Mouse (Mus musculus) adrenal gland, adult 2 months (tissue): ENCODE data around the gene Sync. TPM values are rescaled to one million over a fixed set of nuclear protein-coding genes. Genes with fewer than 3 reads are reported as not detected.

Experiments used
- microRNA-seq, 2 experiments: library from miRNA; unstranded; fragments of <30 nt; microRNA quantifications; one replicate each; pipeline ENCODE4 v1.2.0; 2021
- polyA plus RNA-seq: library from polyadenylated mRNA; depleted of rRNA; stranded (reverse); fragments of >200 nt; gene quantifications from 2 replicates; pipeline ENCODE4 v1.2.3, GENCODE M21; 2012; rRNA removed
- total RNA-seq, 2 experiments: library from RNA; stranded (reverse); gene quantifications; 2 replicates each; pipeline ENCODE4 v1.2.3; 2021

The Sync gene
- total and polyA plus RNA-seq, 3 experiments = 0.11 to 0.97 (median 0.66) TPM

Small RNA genes within 50 kb of the gene (microRNA-seq; reads per million reads assigned to microRNA genes)
- 0 reads per million in 2 experiments for gene Gm22994

Other genes starting within 250 kb of the Sync start
- 10 to 100 TPM; 33.4 to 39.6 TPM for gene Rnf19b, start 229.3 kb upstream of the Sync start, total RNA-seq
- 69.1 and 74.7 TPM in 2 replicates for gene Rnf19b, start 229.3 kb upstream of the Sync start, polyA plus RNA-seq
- not detected for gene Tmem54, start 182.1 kb upstream of the Sync start, total RNA-seq
- not detected in 2 replicates for gene Tmem54, start 182.1 kb upstream of the Sync start, polyA plus RNA-seq
- 1 to 10 TPM in 1 of 2 experiments, under 1 TPM in 1; 0.66 to 1.1 TPM for gene Hpca, start 165.6 kb upstream of the Sync start, total RNA-seq
- 1.4 and 2.6 TPM in 2 replicates for gene Hpca, start 165.6 kb upstream of the Sync start, polyA plus RNA-seq
- gene Fndc5, start 150.6 kb upstream of the Sync start, total RNA-seq = 1 to 10 TPM; 3.1 to 7.4 TPM
- gene Fndc5, start 150.6 kb upstream of the Sync start, polyA plus RNA-seq = 2.6 and 5.7 TPM in 2 replicates
- gene S100pbp, start 97.9 kb upstream of the Sync start, total RNA-seq = 10 to 100 TPM; 21.1 to 21.4 TPM
- 6.4 and 7.5 TPM in 2 replicates for gene S100pbp, start 97.9 kb upstream of the Sync start, polyA plus RNA-seq
- 10 to 100 TPM; 84.8 to 98.6 TPM for gene Yars, start 97.9 kb upstream of the Sync start, total RNA-seq
- gene Yars, start 97.9 kb upstream of the Sync start, polyA plus RNA-seq = 7.2 and 11.2 TPM in 2 replicates
- gene C77080, start 26.2 kb upstream of the Sync start, total RNA-seq = 10 to 100 TPM; 15.5 to 30.5 TPM
- 20.4 and 21.3 TPM in 2 replicates for gene C77080, start 26.2 kb upstream of the Sync start, polyA plus RNA-seq
- gene Rbbp4, start 47.8 kb downstream of the Sync start, total RNA-seq = 100 to 1,000 TPM; 116 to 144 TPM
- 9.7 and 10.4 TPM in 2 replicates for gene Rbbp4, start 47.8 kb downstream of the Sync start, polyA plus RNA-seq
- 10 to 100 TPM; 42.7 to 48.4 TPM for gene Zbtb8os, start 48.1 kb downstream of the Sync start, total RNA-seq
- gene Zbtb8os, start 48.1 kb downstream of the Sync start, polyA plus RNA-seq = 4.1 and 5.3 TPM in 2 replicates
- gene Zbtb8a, start 90.5 kb downstream of the Sync start, total RNA-seq = 1 to 10 TPM; 6.1 to 6.4 TPM
- 2.4 and 2.7 TPM in 2 replicates for gene Zbtb8a, start 90.5 kb downstream of the Sync start, polyA plus RNA-seq
- gene Zbtb8b, start 153.2 kb downstream of the Sync start, total RNA-seq = under 1 TPM; 0.12 to 0.35 TPM
- gene Zbtb8b, start 153.2 kb downstream of the Sync start, polyA plus RNA-seq = 0.07 TPM in 1 of 2 replicates, not detected in the other
- gene Bsdc1, start 174.0 kb downstream of the Sync start, total RNA-seq = 10 to 100 TPM; 72.1 to 72.4 TPM
- gene Bsdc1, start 174.0 kb downstream of the Sync start, polyA plus RNA-seq = 15.1 and 18.8 TPM in 2 replicates
- gene Tssk3, start 203.4 kb downstream of the Sync start, total RNA-seq = not detected
- gene Tssk3, start 203.4 kb downstream of the Sync start, polyA plus RNA-seq = not detected in 2 replicates
- gene Fam229a, start 203.6 kb downstream of the Sync start, total RNA-seq = not detected
- 1.0 and 2.1 TPM in 2 replicates for gene Fam229a, start 203.6 kb downstream of the Sync start, polyA plus RNA-seq
- 10 to 100 TPM; 39.8 to 46.4 TPM for gene Marcksl1, start 226.0 kb downstream of the Sync start, total RNA-seq
- 48.8 and 67.4 TPM in 2 replicates for gene Marcksl1, start 226.0 kb downstream of the Sync start, polyA plus RNA-seq